Mouse (Mus musculus) heart, postnatal 0 days (tissue): Measurements from ENCODE around the gene Fam8a1.

Experiments used
- CTCF ChIP-seq: IDR thresholded peaks from 2 replicates; pipeline ENCODE4 v1.5.1; 2016; ENCODE audit warnings: antibody characterized with exemption, control low read depth, low read depth
- EP300 ChIP-seq: IDR thresholded peaks from 2 replicates; pipeline ENCODE4 v1.6.1; 2016; ENCODE audit warnings: antibody characterized with exemption, low read depth

- TF ChIP-seq CTCF = no peak
- TF ChIP-seq EP300 = no peak
Measured at GRCm38 (mm10) chr13:46701486-46701885, 32.2 kb downstream of the Fam8a1 start.
